Mouse (Mus musculus): Measurements from ENCODE around the gene Taf6l. TPM values are rescaled to one million over a fixed set of nuclear protein-coding genes. Genes with fewer than 3 reads are reported as not detected.

Taf6l gene
- polyA plus RNA-seq, 1 experiment: 22.7 TPM

GRCm38 (mm10) chr19:8798264-8798946, 12.2 kb upstream of the Taf6l start, which contains the start of gene Polr2g:
Gene Polr2g (minus strand): TSS chr19:8798577.
- peak within 1 kb of the TSS; percentile 92 for H3K4me3 ChIP-seq (ENCODE audit: insufficient read depth, low read length)
- no peak within 1 kb of the TSS; the same call in 1 of the 2 replicates for H3K27ac ChIP-seq (ENCODE audit: insufficient read depth, low read length)
- H3K4me1 ChIP-seq (ENCODE audit: control insufficient read depth, insufficient read depth, low read length): peaks cover 3% of the 10 kb centered on the region
- no peak for TF ChIP-seq CTCF (IDR thresholded peaks at IDR 0.05; ENCODE audit: borderline replicate concordance, insufficient read depth, low read length)
- TF ChIP-seq POLR2A (IDR thresholded peaks at IDR 0.05; ENCODE audit: low read depth, low read length): peak; percentile 86

- no peaks in the 10 kb centered on the region; the same call in 1 of the 2 replicates for H3K4me1 ChIP-seq (ENCODE audit: control insufficient read depth, insufficient read depth, low read length)
- no peak overlapping the region for H3K27ac ChIP-seq (ENCODE audit: insufficient read depth, low read length)
- TF ChIP-seq CTCF (IDR thresholded peaks at IDR 0.05; ENCODE audit: borderline replicate concordance, insufficient read depth, low read length) (no peak), POLR2A (IDR thresholded peaks at IDR 0.05; ENCODE audit: low read depth, low read length) (no peak)
- H3K4me3 ChIP-seq (ENCODE audit: insufficient read depth, low read length): no peak overlapping the region
Measured at GRCm38 (mm10) chr19:8790171-8790570, 4.0 kb upstream of the Taf6l start.

- Histone ChIP-seq H3K4me3 (ENCODE audit: insufficient read depth, low read length) (no peak overlapping the region), H3K27ac (ENCODE audit: insufficient read depth, low read length) (no peak overlapping the region), H3K4me1 (ENCODE audit: control insufficient read depth, insufficient read depth, low read length) (no peaks in the 10 kb centered on the region; the same call in 1 of the 2 replicates)
- TF ChIP-seq POLR2A (IDR thresholded peaks at IDR 0.05; ENCODE audit: low read depth, low read length) (no peak), CTCF (IDR thresholded peaks at IDR 0.05; ENCODE audit: borderline replicate concordance, insufficient read depth, low read length) (no peak)
Measured at GRCm38 (mm10) chr19:8789171-8789570, 3.0 kb upstream of the Taf6l start.

GRCm38 (mm10) chr19:8788521-8788920, 2.3 kb upstream of the Taf6l start:
- Histone ChIP-seq H3K4me3 (ENCODE audit: insufficient read depth, low read length) (no peak overlapping the region), H3K27ac (ENCODE audit: insufficient read depth, low read length) (no peak overlapping the region), H3K4me1 (ENCODE audit: control insufficient read depth, insufficient read depth, low read length) (no peaks in the 10 kb centered on the region; the same call in 1 of the 2 replicates)
- TF ChIP-seq POLR2A (IDR thresholded peaks at IDR 0.05; ENCODE audit: low read depth, low read length) (no peak), CTCF (IDR thresholded peaks at IDR 0.05; ENCODE audit: borderline replicate concordance, insufficient read depth, low read length) (no peak)

GRCm38 (mm10) chr19:8774951-8775421, 11.2 kb downstream of the Taf6l start:
- TF ChIP-seq POLR2A (IDR thresholded peaks at IDR 0.05; ENCODE audit: low read depth, low read length) (0 out of 2 replicates have a peak, but pooled peaks have one; percentile 25), CTCF (IDR thresholded peaks at IDR 0.05; ENCODE audit: borderline replicate concordance, insufficient read depth, low read length) (no peak)
- Histone ChIP-seq H3K4me1 (ENCODE audit: control insufficient read depth, insufficient read depth, low read length) (no peaks in the 10 kb centered on the region), H3K27ac (ENCODE audit: insufficient read depth, low read length) (peak overlapping the region; percentile 86), H3K4me3 (ENCODE audit: insufficient read depth, low read length) (peak overlapping the region; percentile 72)

- peak within 1 kb of the TSS; percentile 72 for H3K4me3 ChIP-seq (ENCODE audit: insufficient read depth, low read length)
- TF ChIP-seq POLR2A (IDR thresholded peaks at IDR 0.05; ENCODE audit: low read depth, low read length) (peak; percentile 95), CTCF (IDR thresholded peaks at IDR 0.05; ENCODE audit: borderline replicate concordance, insufficient read depth, low read length) (no peak)
Measured at GRCm38 (mm10) chr19:8774086-8774835, 12.0 kb downstream of the Taf6l start, which contains the start of gene Tmem179b. Gene Tmem179b (minus strand): TSS chr19:8774467.

GRCm38 (mm10) chr19:8773409-8773808, 12.8 kb downstream of the Taf6l start:
- H3K4me3 ChIP-seq (ENCODE audit: insufficient read depth, low read length): peak overlapping the region; percentile 30
- no peak overlapping the region; the same call in 1 of the 2 replicates for H3K27ac ChIP-seq (ENCODE audit: insufficient read depth, low read length)
- TF ChIP-seq POLR2A (IDR thresholded peaks at IDR 0.05; ENCODE audit: low read depth, low read length) (0 out of 2 replicates have a peak, but pooled peaks have one; percentile 4), CTCF (IDR thresholded peaks at IDR 0.05; ENCODE audit: borderline replicate concordance, insufficient read depth, low read length) (no peak)
- H3K4me1 ChIP-seq (ENCODE audit: control insufficient read depth, insufficient read depth, low read length): no peaks in the 10 kb centered on the region

More at GRCm38 (mm10) chr19:8774086-8774835, 12.0 kb downstream of the Taf6l start, which contains the start of gene Tmem179b:
- peak within 1 kb of the TSS; percentile 86 for H3K27ac ChIP-seq (ENCODE audit: insufficient read depth, low read length)
- H3K4me1 ChIP-seq (ENCODE audit: control insufficient read depth, insufficient read depth, low read length): no peaks in the 10 kb centered on the region

GRCm38 (mm10) chr19:8772996-8773395, 13.2 kb downstream of the Taf6l start:
- H3K4me1 ChIP-seq (ENCODE audit: control insufficient read depth, insufficient read depth, low read length): no peaks in the 10 kb centered on the region
- no peak; the same call in 1 of the 2 replicates for TF ChIP-seq POLR2A (IDR thresholded peaks at IDR 0.05; ENCODE audit: low read depth, low read length)
- no peak for TF ChIP-seq CTCF (IDR thresholded peaks at IDR 0.05; ENCODE audit: borderline replicate concordance, insufficient read depth, low read length)
- H3K4me3 ChIP-seq (ENCODE audit: insufficient read depth, low read length): no peak overlapping the region
- H3K27ac ChIP-seq (ENCODE audit: insufficient read depth, low read length): no peak overlapping the region

GRCm38 (mm10) chr19:8770567-8771270, 15.5 kb downstream of the Taf6l start, which contains the start of gene Tmem223:
Gene Tmem223 (plus strand): TSS chr19:8770996.
- Histone ChIP-seq H3K4me1 (ENCODE audit: control insufficient read depth, insufficient read depth, low read length) (no peaks in the 10 kb centered on the region), H3K27ac (ENCODE audit: insufficient read depth, low read length) (peak within 1 kb of the TSS; percentile 30), H3K4me3 (ENCODE audit: insufficient read depth, low read length) (peak within 1 kb of the TSS; percentile 58)
- TF ChIP-seq POLR2A (IDR thresholded peaks at IDR 0.05; ENCODE audit: low read depth, low read length) (peak; percentile 85), CTCF (IDR thresholded peaks at IDR 0.05; ENCODE audit: borderline replicate concordance, insufficient read depth, low read length) (no peak)
